Mouse (Mus musculus): ENCODE data around the gene Fbxl7.
"Not testable (repeated sequence)": the region's sequence is repeated elsewhere in the genome, so short reads cannot be mapped to it uniquely, and the experiment has no call there.

Fbxl7 gene

GRCm38 (mm10) chr15:26812856-26813255, 82.5 kb downstream of the Fbxl7 start:
- DNase-seq (ENCODE audit: extremely low spot score, low spot score), result no peak

GRCm38 (mm10) chr15:26809569-26809968, 85.8 kb downstream of the Fbxl7 start:
- no peak for DNase-seq (ENCODE audit: extremely low spot score, low spot score)

- peak; percentile 27 for DNase-seq (ENCODE audit: extremely low spot score, low spot score)
Observed at GRCm38 (mm10) chr15:26804046-26804445, 91.3 kb downstream of the Fbxl7 start.

GRCm38 (mm10) chr15:26799457-26800021, 95.8 kb downstream of the Fbxl7 start:
- no peak for DNase-seq (ENCODE audit: extremely low spot score, low spot score)

- no peak for DNase-seq (ENCODE audit: extremely low spot score, low spot score)
Observed at GRCm38 (mm10) chr15:26795937-26796336, 99.4 kb downstream of the Fbxl7 start.

GRCm38 (mm10) chr15:26795518-26795917, 99.9 kb downstream of the Fbxl7 start:
- DNase-seq (ENCODE audit: extremely low spot score, low spot score), result peak; percentile 39

- no peak for DNase-seq (ENCODE audit: extremely low spot score, low spot score)
Observed at GRCm38 (mm10) chr15:26787148-26787547, 108.2 kb downstream of the Fbxl7 start.

GRCm38 (mm10) chr15:26780557-26780956, 114.8 kb downstream of the Fbxl7 start:
- DNase-seq (ENCODE audit: extremely low spot score, low spot score), result no peak

GRCm38 (mm10) chr15:26779129-26779528, 116.3 kb downstream of the Fbxl7 start:
- no peak for DNase-seq (ENCODE audit: extremely low spot score, low spot score)

- no peak for DNase-seq (ENCODE audit: extremely low spot score, low spot score)
Observed at GRCm38 (mm10) chr15:26775720-26776119, 119.7 kb downstream of the Fbxl7 start.

GRCm38 (mm10) chr15:26774895-26775294, 120.5 kb downstream of the Fbxl7 start:
- no peak for DNase-seq (ENCODE audit: extremely low spot score, low spot score)

GRCm38 (mm10) chr15:26761651-26762050, 133.7 kb downstream of the Fbxl7 start:
- no peak for DNase-seq (ENCODE audit: extremely low spot score, low spot score)

GRCm38 (mm10) chr15:26748484-26748883, 146.9 kb downstream of the Fbxl7 start:
- DNase-seq (ENCODE audit: extremely low spot score, low spot score), result no peak

- peak; percentile 23 for DNase-seq (ENCODE audit: extremely low spot score, low spot score)
Observed at GRCm38 (mm10) chr15:26732366-26732765, 163.0 kb downstream of the Fbxl7 start.

- DNase-seq (ENCODE audit: extremely low spot score, low spot score), result no peak
Observed at GRCm38 (mm10) chr15:26730760-26731159, 164.6 kb downstream of the Fbxl7 start.

GRCm38 (mm10) chr15:26729341-26729740, 166.0 kb downstream of the Fbxl7 start:
- DNase-seq (ENCODE audit: extremely low spot score, low spot score), result not testable (repeated sequence)

- no peak for DNase-seq (ENCODE audit: extremely low spot score, low spot score)
Observed at GRCm38 (mm10) chr15:26718390-26719036, 176.9 kb downstream of the Fbxl7 start.

GRCm38 (mm10) chr15:26717952-26718351, 177.4 kb downstream of the Fbxl7 start:
- DNase-seq (ENCODE audit: extremely low spot score, low spot score), result no peak

GRCm38 (mm10) chr15:26716181-26716580, 179.2 kb downstream of the Fbxl7 start:
- DNase-seq (ENCODE audit: extremely low spot score, low spot score), result no peak

GRCm38 (mm10) chr15:26715635-26716034, 179.7 kb downstream of the Fbxl7 start:
- DNase-seq (ENCODE audit: extremely low spot score, low spot score), result no peak

GRCm38 (mm10) chr15:26712271-26712670, 183.1 kb downstream of the Fbxl7 start:
- DNase-seq (ENCODE audit: extremely low spot score, low spot score), result no peak

GRCm38 (mm10) chr15:26704966-26705365, 190.4 kb downstream of the Fbxl7 start:
- DNase-seq (ENCODE audit: extremely low spot score, low spot score), result no peak

GRCm38 (mm10) chr15:26703156-26703840, 192.1 kb downstream of the Fbxl7 start:
- no peak for DNase-seq (ENCODE audit: extremely low spot score, low spot score)
